In genomic region chr3:79823176-79823575, GRCm38 (mm10) we compare ENCODE assay signal across 18 mouse cellular contexts. TPM values are rescaled to one million over a fixed set of nuclear protein-coding genes. Genes with fewer than 3 reads are reported as not detected.
DNase-seq lines count a peak whose midpoint lies in the region; ATAC-seq and TF ChIP-seq lines count a peak whose summit lies in the region.
"Had no signal": no experiment of that assay in that cellular context is flagged by ENCODE, and none has a peak within 500 bp of the region (broad histone marks: within the 10 kb centered on the region; RNA-seq: fewer than 3 reads in every experiment).

No protein-coding gene starts in this region.

- ATAC-seq in hindbrain, postnatal 0 days: peak; percentile 44; the same call in 1 of the 2 replicates
- ATAC-seq in frontal cortex, adult (ENCODE audit: low TSS enrichment): no peak
- ATAC-seq: forebrain, embryonic 16.5 days; intestine, postnatal 0 days; midbrain, embryonic 16.5 days had no signal

- H3K9ac ChIP-seq in hindbrain, postnatal 0 days (replicated peaks; ENCODE audit: low read length): no peak overlapping the region
- H3K9ac ChIP-seq: kidney, embryonic 15.5 days; limb, embryonic 15.5 days; liver, embryonic 14.5 days; lung, embryonic 15.5 days had no signal

- H3K4me3 ChIP-seq in hindbrain, postnatal 0 days (ENCODE audit: low read length): no peak overlapping the region
- H3K4me3 ChIP-seq in hindbrain, embryonic 10.5 days: no peak overlapping the region
- H3K4me3 ChIP-seq: embryonic facial prominence, embryonic 10.5 days; kidney, embryonic 15.5 days; limb, embryonic 15.5 days; lung, embryonic 15.5 days had no signal

- TF ChIP-seq CTCF in hindbrain, postnatal 0 days (IDR thresholded peaks at IDR 0.05; ENCODE audit: low read depth): no peak

- no peak for DNase-seq in hindbrain, postnatal 0 days (ENCODE audit: low spot score)
- DNase-seq in hindbrain, embryonic 10.5 days (ENCODE audit: low spot score): no peak
- peak; percentile 89 for DNase-seq in brain, adult 2 months (ENCODE audit: low read depth, low spot score)
- DNase-seq in cerebellum, adult 11-12 months: peak; percentile 92
- peak; percentile 97 for DNase-seq in cerebellum, postnatal 10 days
- no peak for DNase-seq in kidney, adult 8-10 months
- DNase-seq: gastrocnemius, postnatal 25 days; lung, postnatal 4 days; thymus, postnatal 14 days had no signal

- H3K36me3 ChIP-seq in hindbrain, postnatal 0 days (ENCODE audit: insufficient read depth, low read length): no peaks in the 10 kb centered on the region
- no peaks in the 10 kb centered on the region for H3K36me3 ChIP-seq in hindbrain, embryonic 10.5 days
- H3K36me3 ChIP-seq: kidney, embryonic 15.5 days; limb, embryonic 15.5 days; lung, embryonic 15.5 days had no signal

- H3K27ac ChIP-seq in hindbrain, postnatal 0 days: no peak overlapping the region
- H3K27ac ChIP-seq in hindbrain, embryonic 10.5 days: no peak overlapping the region
- H3K27ac ChIP-seq: embryonic facial prominence, embryonic 10.5 days; kidney, embryonic 15.5 days; limb, embryonic 15.5 days; liver, embryonic 14.5 days; lung, embryonic 15.5 days had no signal

- no peaks in the 10 kb centered on the region for H3K27me3 ChIP-seq in hindbrain, postnatal 0 days (ENCODE audit: insufficient read depth, low read length)
- no peaks in the 10 kb centered on the region for H3K27me3 ChIP-seq in hindbrain, embryonic 10.5 days (ENCODE audit: insufficient read depth, poor library complexity, severe bottlenecking)
- H3K27me3 ChIP-seq: kidney, embryonic 15.5 days; limb, embryonic 15.5 days; lung, embryonic 15.5 days had no signal

- H3K4me2 ChIP-seq in hindbrain, postnatal 0 days (ENCODE audit: low read depth, low read length): no peak overlapping the region
- H3K4me2 ChIP-seq: kidney, embryonic 15.5 days; limb, embryonic 15.5 days; lung, embryonic 15.5 days had no signal

- 0 out of 2 replicates have a peak, but pooled peaks cover 5% of the 10 kb centered on the region for H3K4me1 ChIP-seq in hindbrain, postnatal 0 days (ENCODE audit: insufficient read depth, low read length)
- H3K4me1 ChIP-seq in hindbrain, embryonic 10.5 days (replicated peaks): no peaks in the 10 kb centered on the region
- H3K4me1 ChIP-seq: embryonic facial prominence, embryonic 10.5 days; lung, embryonic 15.5 days had no signal

- 83% methylated on average over 7 of the region's 7 CpGs for WGBS in hindbrain, postnatal 0 days
- 97% methylated on average over 7 of the region's 7 CpGs for WGBS in hindbrain, embryonic 10.5 days

- H3K9me3 ChIP-seq in hindbrain, postnatal 0 days (ENCODE audit: low read length): no peaks in the 10 kb centered on the region
- no peaks in the 10 kb centered on the region for H3K9me3 ChIP-seq in hindbrain, embryonic 10.5 days
- H3K9me3 ChIP-seq: embryonic facial prominence, embryonic 10.5 days; kidney, embryonic 15.5 days; limb, embryonic 15.5 days; lung, embryonic 15.5 days had no signal

RNA-seq across cellular contexts. Expression of gene Tmem144, which starts 29.4 kb away (rescaled TPM):
- 2.6 and 2.7 TPM in 2 replicates for total RNA-seq in hindbrain, postnatal 0 days (2014; rRNA removed)
- 3.1 and 3.2 TPM in 2 replicates for polyA plus RNA-seq in hindbrain, postnatal 0 days (2015; fragmentation: Nextera tagmentation; extraction: Ambion mirVana)
- polyA plus RNA-seq in hindbrain, embryonic 10.5 days (2016; fragmentation: Nextera tagmentation; extraction: Ambion mirVana): 1.9 and 3.3 TPM in 2 replicates

Comparison
In these comparisons a context has a peak if more than half of its experiments do, and no peak if none do; other contexts are left out.
1. DNase-seq: peak in brain, adult 2 months (single experiment), cerebellum, adult 11-12 months (single experiment) and cerebellum, postnatal 10 days (2 of 2); none in hindbrain, postnatal 0 days (single experiment), hindbrain, embryonic 10.5 days (single experiment) and kidney, adult 8-10 months (0 of 2).